Mouse (Mus musculus) intestine, embryonic 16.5 days (tissue): ENCODE data around the gene Ssbp3. TPM values are rescaled to one million over a fixed set of nuclear protein-coding genes. Genes with fewer than 3 reads are reported as not detected.

Experiments
- ATAC-seq: fragments of 200-750 bp; cut with Nextera tagmentation; 2 replicates; pipeline ENCODE4 v1.8.0; 2017; ENCODE audit warnings: moderate TSS enrichment, moderate library complexity
- H3K27ac ChIP-seq: fragments of 300-500 bp; sonication (generic); 2 replicates; pipeline ENCODE4 v1.5.1; 2014; ENCODE audit warnings: mild to moderate bottlenecking, low read length
- H3K27me3 ChIP-seq: fragments of 300-500 bp; sonication (generic); replicated peaks from 2 replicates; pipeline ENCODE4 v1.6.1; 2014; ENCODE audit warnings: low read length, control low read depth, mixed read lengths; ENCODE audit not compliant: control insufficient read depth, insufficient read depth
- H3K36me3 ChIP-seq: fragments of 300-500 bp; sonication (generic); 2 replicates; pipeline ENCODE4 v1.6.1; 2014; ENCODE audit warnings: low read length, control low read depth; ENCODE audit not compliant: control insufficient read depth, insufficient read depth
- H3K4me1 ChIP-seq: fragments of 300-500 bp; sonication (generic); 2 replicates; pipeline ENCODE4 v1.6.1; 2014; ENCODE audit warnings: low read length, control low read depth, mixed read lengths; ENCODE audit not compliant: control insufficient read depth, insufficient read depth
- H3K4me2 ChIP-seq: fragments of 300-500 bp; sonication (generic); 2 replicates; pipeline ENCODE4 v1.6.1; 2014; ENCODE audit warnings: low read depth, low read length, control low read depth
- H3K4me3 ChIP-seq: fragments of 300-500 bp; sonication (generic); 2 replicates; pipeline ENCODE4 v1.5.1; 2014; ENCODE audit warnings: mild to moderate bottlenecking, low read length
- H3K9ac ChIP-seq: fragments of 300-500 bp; sonication (generic); 2 replicates; pipeline ENCODE4 v1.6.1; 2014; ENCODE audit warnings: low read depth, low read length
- H3K9me3 ChIP-seq: fragments of 300-500 bp; sonication (generic); 2 replicates; pipeline ENCODE4 v1.6.1; 2016; ENCODE audit warnings: low read length, control low read depth; ENCODE audit not compliant: control insufficient read depth
- WGBS: fragments of 180-500 bp; shearing (Covaris S2); extraction: QIAGEN DNeasy Blood & Tissue Kit; methylation state at CpG from one replicate; pipeline ENCODE4 v1.1.7; 2014; 5-methylcytosine and 5-hydroxymethylcytosine counted together
- polyA plus RNA-seq: library from polyadenylated mRNA; unstranded; fragments of >200 nt; fragmentation: Nextera tagmentation; extraction: Ambion mirVana; gene quantifications from 2 replicates; pipeline ENCODE4 v1.2.1, GENCODE M21; 2015

Gene Ssbp3
- polyA plus RNA-seq, 1 experiment from 2014 or later = 38.0 TPM

DNA sequence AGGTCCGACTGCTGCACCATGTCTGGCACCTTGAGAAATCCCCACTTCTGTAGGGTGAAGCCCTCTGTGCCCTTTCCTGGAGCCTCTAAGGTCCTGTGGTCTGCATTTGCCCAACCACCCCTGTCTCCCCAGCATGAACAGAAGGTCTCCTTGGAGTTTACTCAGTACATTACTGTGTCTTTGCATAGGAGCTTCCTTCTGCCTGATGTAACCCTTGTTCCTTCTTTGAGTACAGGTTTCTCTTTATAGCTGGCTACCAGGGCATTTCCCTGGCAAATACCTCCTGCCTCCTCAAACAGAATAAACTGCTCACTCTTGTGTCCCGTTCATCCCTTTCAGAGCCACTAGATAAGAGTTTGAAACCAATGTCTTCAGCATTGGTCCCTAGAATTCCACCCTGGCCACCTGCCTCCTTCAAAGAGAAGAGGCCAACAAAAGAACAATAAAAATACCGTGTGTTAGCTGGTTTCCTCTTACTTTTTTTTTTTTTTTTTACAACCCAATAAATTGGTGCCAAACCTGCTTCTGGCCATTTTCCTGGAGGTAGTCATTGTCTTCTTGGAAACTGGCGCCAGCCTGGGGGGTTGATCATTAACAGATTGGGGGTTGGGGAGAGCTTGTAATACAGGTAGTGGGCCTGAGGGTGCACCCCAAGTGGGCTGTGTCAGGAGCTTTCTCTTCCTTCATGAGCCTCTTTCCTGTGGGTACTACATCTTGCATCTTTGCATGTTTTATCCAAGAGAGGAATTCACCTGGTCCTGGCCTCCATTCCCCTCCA lies 72.0 kb downstream of the Ssbp3 start:
- peak; percentile 29; the same call in 1 of the 2 replicates for ATAC-seq
- H3K4me3 ChIP-seq = no peak overlapping the region
- 0 out of 2 replicates have a peak overlapping the region, but pooled peaks have one; percentile 14 for H3K9ac ChIP-seq
- H3K9me3 ChIP-seq = no peaks in the 10 kb centered on the region
- WGBS = 34% methylated on average over 4 of the region's 4 CpGs
- H3K27me3 ChIP-seq = no peaks in the 10 kb centered on the region
- peak overlapping the region; percentile 15 for H3K4me2 ChIP-seq
- H3K4me1 ChIP-seq = peaks cover 74% of the 10 kb centered on the region
- peak overlapping the region; percentile 93 for H3K27ac ChIP-seq
- no peaks in the 10 kb centered on the region for H3K36me3 ChIP-seq

GRCm38 (mm10) chr4:106983908-106984515 lies 73.5 kb downstream of the Ssbp3 start:
- no peaks in the 10 kb centered on the region for H3K9me3 ChIP-seq
- H3K4me1 ChIP-seq = peaks cover 72% of the 10 kb centered on the region

DNA sequence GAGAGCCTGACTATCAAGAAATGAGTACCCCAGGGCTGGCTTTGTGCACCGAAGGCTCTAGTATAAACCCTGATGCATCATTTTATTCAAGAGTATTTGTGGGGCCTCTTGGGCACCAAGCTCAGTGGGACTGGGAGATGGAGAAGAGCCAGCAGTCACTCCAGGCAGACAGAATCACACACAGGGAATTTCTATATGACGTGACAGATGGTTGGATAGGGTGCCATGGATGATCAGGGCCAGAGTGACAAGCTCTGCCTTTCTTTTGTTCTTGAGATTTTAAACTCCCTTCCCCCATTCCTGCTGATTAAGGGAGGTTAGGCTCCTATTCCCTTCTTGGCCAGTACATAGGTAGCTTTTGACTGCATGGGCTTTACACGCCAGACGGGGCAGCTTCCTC lies 74.8 kb downstream of the Ssbp3 start:
- Histone ChIP-seq H3K4me2 (no peak overlapping the region), H3K27me3 (no peaks in the 10 kb centered on the region), H3K27ac (peak overlapping the region; percentile 75), H3K4me1 (peaks cover 72% of the 10 kb centered on the region), H3K36me3 (no peaks in the 10 kb centered on the region), H3K9ac (no peak overlapping the region), H3K4me3 (no peak overlapping the region), H3K9me3 (no peaks in the 10 kb centered on the region)
- no peak for ATAC-seq
- 73% methylated on average over 4 of the region's 4 CpGs for WGBS

More at GRCm38 (mm10) chr4:106983908-106984515, 73.5 kb downstream of the Ssbp3 start:
- H3K27me3 ChIP-seq = no peaks in the 10 kb centered on the region
- peak overlapping the region; percentile 71 for H3K27ac ChIP-seq
- ATAC-seq = no peak
- H3K4me3 ChIP-seq = no peak overlapping the region
- H3K36me3 ChIP-seq = no peaks in the 10 kb centered on the region
- 65% methylated on average over 7 of the region's 7 CpGs for WGBS
- H3K9ac ChIP-seq = no peak overlapping the region
- H3K4me2 ChIP-seq = no peak overlapping the region

DNA sequence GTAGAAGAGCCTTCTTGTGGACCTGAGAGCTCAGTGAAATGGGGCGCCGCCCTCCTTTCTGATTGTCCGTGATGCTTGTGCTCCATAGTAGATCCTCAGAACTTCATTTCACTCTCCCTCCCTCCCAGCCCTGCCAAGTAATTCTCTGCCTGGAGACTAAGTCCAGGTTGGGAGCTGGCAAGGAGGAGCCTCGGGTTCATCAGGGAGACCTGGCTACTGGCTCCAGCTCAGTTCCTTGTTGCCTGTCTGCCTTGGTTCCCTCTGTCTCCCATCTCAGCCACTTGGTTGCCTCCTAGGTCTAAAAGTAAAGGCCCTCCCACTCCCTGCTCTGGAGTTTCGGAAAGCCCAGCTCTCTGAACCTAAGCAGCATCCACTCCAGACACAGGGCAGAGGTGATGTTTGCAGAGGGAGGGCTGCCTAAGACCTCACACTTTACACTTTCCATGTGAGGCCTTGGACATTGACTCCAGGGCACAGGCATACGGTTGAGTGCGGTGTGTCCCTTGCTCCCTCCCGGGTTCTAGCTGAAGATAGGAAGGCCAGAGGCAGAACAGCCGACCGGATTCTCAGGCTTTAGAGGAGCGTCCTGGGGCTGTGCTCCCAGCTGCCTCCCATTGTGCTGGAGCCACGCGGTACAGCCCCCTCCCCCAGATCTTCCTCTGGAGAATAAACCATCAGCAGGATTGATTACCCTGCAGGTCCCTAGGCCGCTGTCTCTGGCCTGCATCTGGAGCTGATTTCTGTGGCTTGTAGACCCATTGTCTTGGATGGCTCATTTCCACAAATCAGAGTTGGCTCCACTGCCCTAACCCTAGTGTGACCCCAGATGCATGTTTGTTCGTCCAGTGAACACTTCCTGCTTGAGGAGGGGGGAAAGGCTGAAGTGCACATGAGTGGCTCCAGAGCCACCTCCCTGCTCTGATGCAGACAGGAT lies 75.7 kb downstream of the Ssbp3 start:
- 21% methylated on average over 15 of the region's 15 CpGs for WGBS
- 0 out of 2 replicates have a peak overlapping the region, but pooled peaks have one; percentile 8 for H3K4me2 ChIP-seq
- peak overlapping the region; percentile 34; the same call in 1 of the 2 replicates for H3K9ac ChIP-seq

GRCm38 (mm10) chr4:106987725-106988364 lies 77.3 kb downstream of the Ssbp3 start:
- Histone ChIP-seq H3K4me2 (no peak overlapping the region), H3K27me3 (no peaks in the 10 kb centered on the region), H3K9ac (peak overlapping the region; percentile 30; the same call in 1 of the 2 replicates), H3K27ac (peak overlapping the region; percentile 55), H3K9me3 (no peaks in the 10 kb centered on the region), H3K36me3 (no peaks in the 10 kb centered on the region), H3K4me1 (peaks cover 58% of the 10 kb centered on the region), H3K4me3 (no peak overlapping the region)
- peak; percentile 60 for ATAC-seq
- 26% methylated on average over 7 of the region's 7 CpGs for WGBS

More for the DNA sequence above, 75.7 kb downstream of the Ssbp3 start:
- Histone ChIP-seq H3K27me3 (no peaks in the 10 kb centered on the region), H3K4me1 (peaks cover 63% of the 10 kb centered on the region), H3K27ac (peak overlapping the region; percentile 75), H3K9me3 (no peaks in the 10 kb centered on the region), H3K4me3 (no peak overlapping the region), H3K36me3 (no peaks in the 10 kb centered on the region)
- peak; percentile 47 for ATAC-seq

DNA sequence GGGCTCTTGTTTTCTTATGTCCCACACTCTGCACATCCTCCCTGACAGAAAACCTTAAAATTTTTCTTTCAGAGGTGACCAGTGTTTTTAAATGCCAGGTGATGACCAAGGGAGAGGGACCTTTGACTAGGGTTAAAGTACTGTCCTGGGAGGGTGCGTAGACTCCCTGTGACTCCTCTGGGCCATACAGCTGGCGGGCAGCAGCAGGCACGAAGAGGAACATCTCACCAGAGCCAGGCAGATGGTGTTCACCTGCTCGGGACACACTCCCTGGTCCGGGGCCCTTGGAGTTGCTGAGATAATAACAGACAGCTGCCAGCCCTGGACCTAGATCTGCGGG lies 78.4 kb downstream of the Ssbp3 start:
- no peak; the same call in 1 of the 2 replicates for ATAC-seq
- no peak overlapping the region for H3K9ac ChIP-seq
- H3K27me3 ChIP-seq = no peaks in the 10 kb centered on the region
- 55% methylated on average over 6 of the region's 6 CpGs for WGBS
- peaks cover 51% of the 10 kb centered on the region for H3K4me1 ChIP-seq
- H3K36me3 ChIP-seq = no peaks in the 10 kb centered on the region
- peak overlapping the region; percentile 26; the same call in 1 of the 2 replicates for H3K27ac ChIP-seq
- H3K4me3 ChIP-seq = no peak overlapping the region
- no peaks in the 10 kb centered on the region for H3K9me3 ChIP-seq
- H3K4me2 ChIP-seq = no peak overlapping the region

- Histone ChIP-seq H3K9me3 (no peaks in the 10 kb centered on the region), H3K4me3 (no peak overlapping the region), H3K36me3 (no peaks in the 10 kb centered on the region), H3K4me2 (no peak overlapping the region), H3K4me1 (peaks cover 47% of the 10 kb centered on the region), H3K27me3 (no peaks in the 10 kb centered on the region), H3K27ac (peak overlapping the region; percentile 26; the same call in 1 of the 2 replicates), H3K9ac (no peak overlapping the region)
- 55% methylated on average over 10 of the region's 10 CpGs for whole genome bisulfite sequencing
- ATAC-seq = no peak
These were observed 78.9 kb downstream of the Ssbp3 start for GRCm38 (mm10) chr4:106989226-106989983.

GRCm38 (mm10) chr4:106993053-106993452 lies 82.6 kb downstream of the Ssbp3 start:
- WGBS = 96% methylated on average over 5 of the region's 5 CpGs
- ATAC-seq = no peak
- Histone ChIP-seq H3K27ac (no peak overlapping the region), H3K27me3 (no peaks in the 10 kb centered on the region), H3K9me3 (no peaks in the 10 kb centered on the region), H3K36me3 (no peaks in the 10 kb centered on the region), H3K4me1 (peaks cover 38% of the 10 kb centered on the region), H3K9ac (no peak overlapping the region), H3K4me2 (no peak overlapping the region), H3K4me3 (no peak overlapping the region)
